Comparison of ENCODE assay signal across 8 mouse cellular contexts in the genomic region with DNA sequence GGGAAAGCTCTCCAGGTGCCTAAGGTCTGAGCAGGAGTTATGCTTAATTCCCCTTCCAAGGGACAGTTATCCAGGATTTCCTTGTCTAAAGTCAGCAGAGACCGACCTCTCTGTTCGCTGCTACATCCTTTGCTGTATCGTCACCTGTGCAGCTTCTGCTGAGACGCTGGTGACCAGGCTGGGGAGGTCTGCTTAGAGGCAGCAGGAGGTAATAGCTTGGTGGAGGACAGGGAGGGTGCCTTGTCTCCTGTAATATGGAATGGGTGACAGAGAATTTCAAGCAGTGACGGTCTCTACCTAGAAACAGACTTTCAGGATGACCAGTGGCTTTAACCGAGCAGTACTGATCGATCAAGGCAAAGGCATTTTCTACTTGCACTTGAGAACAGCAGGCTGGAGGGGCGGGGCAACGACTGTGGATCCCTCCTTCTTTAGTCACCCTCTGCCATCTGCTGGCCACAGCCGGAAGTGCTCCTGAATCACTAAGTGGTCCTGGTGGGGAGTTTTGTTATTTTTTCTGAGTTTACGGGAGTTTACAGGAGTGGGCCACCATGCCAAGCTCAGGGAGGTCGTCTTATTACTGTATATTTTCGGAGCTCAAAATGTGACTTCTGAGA. TPM values are rescaled to one million over a fixed set of nuclear protein-coding genes. Genes with fewer than 3 reads are reported as not detected.
DNase-seq lines count a peak whose midpoint lies in the region; ATAC-seq and TF ChIP-seq lines count a peak whose summit lies in the region.

No protein-coding gene starts in this region.

- H3K27ac ChIP-seq in MEL (ENCODE audit: control insufficient read depth, low read depth, low read length): no peak overlapping the region
- H3K27ac ChIP-seq in cerebellum, adult 2 months (ENCODE audit: insufficient read depth, low read length): no peak overlapping the region
- H3K27ac ChIP-seq in forebrain, postnatal 0 days (ENCODE audit: low read depth, low read length): no peak overlapping the region
- H3K27ac ChIP-seq in layer of hippocampus, adult 2 months: no peak overlapping the region
- H3K27ac ChIP-seq in lung, embryonic 14.5 days (ENCODE audit: low read depth): no peak overlapping the region
- no peak overlapping the region for H3K27ac ChIP-seq in thymus, adult 2 months (ENCODE audit: control insufficient read depth, insufficient read depth, low read length)

- peaks cover 0 to 4% of the 10 kb centered on the region in 2 experiments; a peak in 3 of 4 replicates for H3K27me3 ChIP-seq in MEL (ENCODE audit: control insufficient read depth in 1 of 2, insufficient read depth in 2 of 2, low read length in 2 of 2)
- H3K27me3 ChIP-seq in cerebellum, adult 2 months (ENCODE audit: control insufficient read depth, insufficient read depth, low read length): no peaks in the 10 kb centered on the region
- H3K27me3 ChIP-seq in forebrain, postnatal 0 days (ENCODE audit: insufficient read depth, low read length): no peaks in the 10 kb centered on the region
- H3K27me3 ChIP-seq in lung, embryonic 14.5 days (ENCODE audit: insufficient read depth, low read length): no peaks in the 10 kb centered on the region
- no peaks in the 10 kb centered on the region for H3K27me3 ChIP-seq in thymus, adult 2 months (ENCODE audit: control insufficient read depth, insufficient read depth, low read length)

- no peaks in the 10 kb centered on the region for H3K36me3 ChIP-seq in MEL (ENCODE audit: control insufficient read depth in 1 of 2, insufficient read depth in 2 of 2, low read length in 2 of 2)
- no peaks in the 10 kb centered on the region for H3K36me3 ChIP-seq in forebrain, postnatal 0 days (ENCODE audit: insufficient read depth)
- no peaks in the 10 kb centered on the region for H3K36me3 ChIP-seq in lung, embryonic 14.5 days (ENCODE audit: insufficient read depth)
- no peaks in the 10 kb centered on the region for H3K36me3 ChIP-seq in thymus, adult 2 months (ENCODE audit: control insufficient read depth, insufficient read depth, low read length)

- 13% methylated on average over 13 of the region's 13 CpGs for WGBS in cerebellum, adult 2 months
- 15% methylated on average over 13 of the region's 13 CpGs for WGBS in forebrain, postnatal 0 days
- 9% methylated on average over 13 of the region's 13 CpGs for WGBS in lung, embryonic 14.5 days
- WGBS in thymus, adult 2 months: 15% methylated on average over 13 of the region's 13 CpGs

- TF ChIP-seq POLR2A in MEL (IDR thresholded peaks at IDR 0.05; ENCODE audit: control insufficient read depth in 1 of 2, insufficient read depth in 1 of 2, low read depth in 1 of 2, low read length in 2 of 2, poor library complexity in 1 of 2): no peak
- TF ChIP-seq POLR2A in cerebellum, adult 2 months (IDR thresholded peaks at IDR 0.05; ENCODE audit: borderline replicate concordance, insufficient read depth, low read length): no peak
- TF ChIP-seq POLR2A in thymus, adult 2 months (IDR thresholded peaks at IDR 0.05; ENCODE audit: control insufficient read depth, extremely low read depth, insufficient read depth, low read length, poor library complexity): no peak

- 0 out of 4 replicates have a peak, but pooled peaks cover 0 to 5% of the 10 kb centered on the region in 2 experiments for H3K4me1 ChIP-seq in MEL (ENCODE audit: control insufficient read depth in 1 of 2, insufficient read depth in 2 of 2, low read length in 2 of 2)
- no peaks in the 10 kb centered on the region for H3K4me1 ChIP-seq in cerebellum, adult 2 months (ENCODE audit: control insufficient read depth, insufficient read depth, low read length)
- H3K4me1 ChIP-seq in forebrain, postnatal 0 days (ENCODE audit: insufficient read depth): no peaks in the 10 kb centered on the region
- no peaks in the 10 kb centered on the region for H3K4me1 ChIP-seq in lung, embryonic 14.5 days (ENCODE audit: insufficient read depth)
- 0 out of 2 replicates have a peak, but pooled peaks cover 2% of the 10 kb centered on the region for H3K4me1 ChIP-seq in thymus, adult 2 months (replicated peaks; ENCODE audit: control insufficient read depth, insufficient read depth, low read length)

- H3K9me3 ChIP-seq in MEL (replicated peaks; ENCODE audit: insufficient read depth, low read length): no peaks in the 10 kb centered on the region
- no peaks in the 10 kb centered on the region for H3K9me3 ChIP-seq in forebrain, postnatal 0 days (ENCODE audit: low read length)
- no peaks in the 10 kb centered on the region for H3K9me3 ChIP-seq in lung, embryonic 14.5 days (ENCODE audit: low read depth, low read length)

- ATAC-seq in forebrain, postnatal 0 days: peak; percentile 88
- peak; percentile 69 for ATAC-seq in lung, embryonic 14.5 days (ENCODE audit: insufficient read depth)

- peak; percentile 79 to 93 (median 90) for TF ChIP-seq CTCF in MEL (IDR thresholded peaks at IDR 0.05 in 2 of 3, conservative IDR thresholded peaks at IDR 0.05 in 1 of 3; ENCODE audit: control insufficient read depth in 1 of 3, insufficient read depth in 1 of 3, low read depth in 2 of 3, low read length in 3 of 3, poor library complexity in 1 of 3, severe bottlenecking in 1 of 3)
- TF ChIP-seq CTCF in cerebellum, adult 2 months (IDR thresholded peaks at IDR 0.05; ENCODE audit: borderline replicate concordance, insufficient read depth, low read depth, low read length): peak; percentile 86
- peak; percentile 93 for TF ChIP-seq CTCF in forebrain, postnatal 0 days (IDR thresholded peaks at IDR 0.05; ENCODE audit: low read depth)
- TF ChIP-seq CTCF in layer of hippocampus, adult 2 months (conservative IDR thresholded peaks at IDR 0.05): peak; percentile 93
- peak; percentile 91 for TF ChIP-seq CTCF in lung, embryonic 14.5 days (IDR thresholded peaks at IDR 0.05; ENCODE audit: low read depth)
- peak; percentile 81; the same call in 1 of the 2 replicates for TF ChIP-seq CTCF in thymus, adult 2 months (IDR thresholded peaks at IDR 0.05; ENCODE audit: borderline replicate concordance, control insufficient read depth, extremely low read depth, insufficient read depth, low read length, poor library complexity)

- peak overlapping the region; percentile 44 for H3K9ac ChIP-seq in MEL (ENCODE audit: control insufficient read depth, low read depth, low read length, poor library complexity, severe bottlenecking)
- no peak overlapping the region for H3K9ac ChIP-seq in forebrain, postnatal 0 days
- H3K9ac ChIP-seq in lung, embryonic 14.5 days: no peak overlapping the region

- TF ChIP-seq EP300 in MEL (IDR thresholded peaks at IDR 0.05; ENCODE audit: low read depth in 1 of 2, low read length in 2 of 2): no peak

- H3K4me2 ChIP-seq in forebrain, postnatal 0 days (ENCODE audit: low read depth): peak overlapping the region; percentile 29; the same call in 1 of the 2 replicates
- peak overlapping the region; percentile 42 for H3K4me2 ChIP-seq in lung, embryonic 14.5 days

- DNase-seq in MEL (ENCODE audit: low read depth, low spot score): peak; percentile 89
- DNase-seq in cerebellum, adult 2 months: peak; percentile 55 to 68
- DNase-seq in forebrain, postnatal 0 days: peak; percentile 91
- DNase-seq in heart, postnatal 4 days: peak; percentile 92
- peak; percentile 80 to 88 for DNase-seq in layer of hippocampus, adult 2 months (ENCODE audit: low spot score in 2 of 2)
- peak; percentile 94 for DNase-seq in lung, embryonic 14.5 days
- peak; percentile 38 for DNase-seq in ovary, adult 18-20 months (ENCODE audit: low spot score)
- peak; percentile 86 for DNase-seq in thymus, adult 2 months

- TF ChIP-seq RAD21 in MEL (IDR thresholded peaks at IDR 0.05; ENCODE audit: low read depth, low read length): peak; percentile 89

- H3K4me3 ChIP-seq in MEL (ENCODE audit: control insufficient read depth in 1 of 2, insufficient read depth in 1 of 2, low read depth in 2 of 2, low read length in 2 of 2): peak overlapping the region; percentile 29 to 44; a peak in 3 of 4 replicates
- no peak overlapping the region for H3K4me3 ChIP-seq in cerebellum, adult 2 months (replicated peaks; ENCODE audit: insufficient read depth, low read depth, low read length)
- H3K4me3 ChIP-seq in forebrain, postnatal 0 days (ENCODE audit: low read depth, low read length): no peak overlapping the region
- H3K4me3 ChIP-seq in layer of hippocampus, adult 2 months: no peak overlapping the region
- no peak overlapping the region for H3K4me3 ChIP-seq in lung, embryonic 14.5 days (ENCODE audit: low read depth, low read length)
- no peak overlapping the region for H3K4me3 ChIP-seq in thymus, adult 2 months (ENCODE audit: control insufficient read depth, insufficient read depth, low read length)

- H3K79me2 ChIP-seq in MEL (ENCODE audit: control insufficient read depth, insufficient read depth, low read length, poor library complexity): no peaks in the 10 kb centered on the region

TF ChIP-seq in MEL, 35 proteins besides CTCF, POLR2A, EP300 and RAD21:
- TF ChIP-seq SIN3A (IDR thresholded peaks at IDR 0.05; ENCODE audit: low read length) (peak; percentile 44; the same call in 1 of the 2 replicates), ELF1 (IDR thresholded peaks at IDR 0.05; ENCODE audit: low read depth, low read length) (no peak), NELFE (IDR thresholded peaks at IDR 0.05; ENCODE audit: low read depth, low read length) (no peak), ZKSCAN1 (IDR thresholded peaks at IDR 0.05; ENCODE audit: low read depth, low read length) (no peak), CHD2 (IDR thresholded peaks at IDR 0.05; ENCODE audit: low read length) (no peak), ZC3H11A (IDR thresholded peaks at IDR 0.05; ENCODE audit: low read depth, low read length) (peak; percentile 84), SMC3 (IDR thresholded peaks at IDR 0.05; ENCODE audit: low read depth, low read length) (peak; percentile 95), MAFK (IDR thresholded peaks at IDR 0.05; ENCODE audit: borderline replicate concordance, low read depth, low read length) (no peak), CHD1 (IDR thresholded peaks at IDR 0.05; ENCODE audit: low read depth, low read length) (no peak), TAL1 (IDR thresholded peaks at IDR 0.05; ENCODE audit: low read length) (no peak)

RNA-seq across cellular contexts. Expression of gene Smyd2, which starts 50.7 kb away (rescaled TPM):
- total RNA-seq in MEL (2012; rRNA removed): 117 and 146 TPM in 2 replicates
- polyA plus RNA-seq in MEL (2012; ENCODE audit: insufficient read depth in 1 of 2, insufficient read length in 2 of 2, low read depth in 1 of 2, low replicate concordance in 2 of 2, missing spikeins in 1 of 2): 100 to 1,000 TPM in 1 of 2 experiments, not detected in 1; 140 TPM
- 115 and 131 TPM in 2 replicates for polyA plus RNA-seq in cerebellum, adult 2 months (2012; rRNA removed)
- total RNA-seq in forebrain, postnatal 0 days (2014; rRNA removed): 75.9 and 87.2 TPM in 2 replicates
- polyA plus RNA-seq in forebrain, postnatal 0 days (2015; fragmentation: Nextera tagmentation; extraction: Ambion mirVana): 109 and 116 TPM in 2 replicates
- 100 to 1,000 TPM; 192 to 202 TPM for total RNA-seq in heart, postnatal 4 days (2021)
- 10 to 100 TPM; 75.9 to 79.1 TPM for total RNA-seq in layer of hippocampus, adult 2 months (2021)
- polyA plus RNA-seq in lung, embryonic 14.5 days (2014; fragmentation: Nextera tagmentation; extraction: Ambion mirVana): 115 and 117 TPM in 2 replicates
- polyA plus RNA-seq in thymus, adult 2 months (2012; rRNA removed): 33.2 and 36.5 TPM in 2 replicates

Comparison
In these comparisons a context has a peak if more than half of its experiments do, and no peak if none do; other contexts are left out.
1. DNase-seq: peak in every context shown above with its lines; median percentile 94 in lung, embryonic 14.5 days; 92 in heart, postnatal 4 days; 91 in forebrain, postnatal 0 days; 89 in MEL; 86 in thymus, adult 2 months; 84 in layer of hippocampus, adult 2 months; 62 in cerebellum, adult 2 months; 38 in ovary, adult 18-20 months.
2. H3K4me3 ChIP-seq: peak in MEL (2 of 2); none in cerebellum, adult 2 months (single experiment), forebrain, postnatal 0 days (single experiment), layer of hippocampus, adult 2 months (single experiment), lung, embryonic 14.5 days (single experiment) and thymus, adult 2 months (single experiment).
3. Peak in every context shown above with its lines, with median percentiles within 50 percentile points of each other: CTCF ChIP-seq.